Mouse (Mus musculus): Measurements from ENCODE around the gene Tmem189. TPM values are rescaled to one million over a fixed set of nuclear protein-coding genes. Genes with fewer than 3 reads are reported as not detected.

Gene Tmem189
- polyA plus RNA-seq, 1 experiment from 2014 or later = 28.6 TPM

DNA sequence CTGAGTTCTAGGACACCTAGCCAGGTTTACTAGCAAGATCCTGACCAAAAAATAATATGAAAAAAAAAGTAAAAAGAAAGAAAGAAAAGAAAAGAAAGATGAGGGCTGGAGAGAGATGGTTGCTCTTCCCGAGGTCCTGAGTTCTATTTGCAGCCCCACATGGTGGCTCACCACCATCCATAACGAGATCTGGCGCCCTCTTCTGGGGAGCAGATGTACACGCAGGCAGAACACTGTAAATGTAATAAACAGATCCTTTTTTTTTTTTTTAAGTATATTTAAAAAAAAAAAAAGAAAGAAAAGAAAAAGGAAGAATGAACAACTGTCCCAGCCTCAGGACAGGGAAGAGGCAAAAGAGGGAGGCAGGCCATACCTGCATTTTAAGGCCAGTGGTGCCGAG, 11.0 kb downstream of the Tmem189 start:
- Histone ChIP-seq H3K9me3 (ENCODE audit: control insufficient read depth, low read length) (no peaks in the 10 kb centered on the region), H3K4me3 (ENCODE audit: low read length) (no peak overlapping the region), H3K27ac (ENCODE audit: low read length) (no peak overlapping the region), H3K27me3 (replicated peaks; ENCODE audit: control insufficient read depth, insufficient read depth, low read length) (no peaks in the 10 kb centered on the region), H3K4me2 (ENCODE audit: low read depth, low read length) (no peak overlapping the region), H3K9ac (ENCODE audit: low read depth, low read length) (no peak overlapping the region), H3K4me1 (ENCODE audit: control insufficient read depth, insufficient read depth, low read length) (0 out of 2 replicates have a peak, but pooled peaks cover 4% of the 10 kb centered on the region), H3K36me3 (ENCODE audit: control insufficient read depth, insufficient read depth, low read length) (no peaks in the 10 kb centered on the region)
- no peak for ATAC-seq
- 53% methylated on average over 5 of the region's 5 CpGs for WGBS

DNA sequence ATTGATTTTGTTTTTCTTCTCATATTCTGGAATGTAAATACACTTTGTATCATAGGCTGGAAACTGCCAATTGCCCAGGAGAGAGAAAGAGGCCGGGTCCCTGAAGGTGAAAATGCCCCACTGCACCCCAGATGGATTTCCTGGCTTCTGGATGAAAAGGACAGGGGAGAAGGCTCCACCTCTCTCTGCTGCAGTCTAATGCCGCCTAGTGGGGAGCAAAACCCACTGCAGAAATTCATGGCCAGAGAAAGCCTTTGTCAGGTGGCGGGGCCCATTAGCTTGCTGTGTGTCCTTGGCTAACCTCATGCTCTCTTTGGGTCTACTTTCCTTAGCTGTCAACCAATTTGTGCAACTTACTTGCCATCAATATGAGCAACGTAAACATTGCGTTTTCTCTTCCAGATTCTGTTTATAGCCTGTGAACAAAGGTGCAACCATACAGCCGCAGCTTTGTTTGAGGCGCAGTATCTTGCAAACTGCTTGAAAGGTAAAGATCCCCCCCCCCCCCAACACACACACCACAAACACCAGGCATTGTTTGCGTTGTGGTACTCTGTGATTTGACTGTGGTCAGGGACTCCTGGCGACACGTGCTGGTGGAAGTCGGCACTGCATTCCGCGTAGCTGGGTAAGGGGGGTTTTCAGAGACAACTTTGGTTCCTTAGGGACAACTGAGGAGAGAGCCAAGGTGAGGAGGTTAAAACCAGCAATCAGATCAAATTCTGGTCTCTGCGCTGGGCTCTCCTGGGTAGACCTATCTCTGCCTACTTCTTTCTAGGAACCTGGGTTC, 14.3 kb downstream of the Tmem189 start:
- no peak overlapping the region for H3K27ac ChIP-seq (ENCODE audit: low read length)
- no peak overlapping the region for H3K4me2 ChIP-seq (ENCODE audit: low read depth, low read length)
- H3K9ac ChIP-seq (ENCODE audit: low read depth, low read length) = no peak overlapping the region
- H3K27me3 ChIP-seq (replicated peaks; ENCODE audit: control insufficient read depth, insufficient read depth, low read length) = no peaks in the 10 kb centered on the region
- peaks cover 17% of the 10 kb centered on the region for H3K4me1 ChIP-seq (ENCODE audit: control insufficient read depth, insufficient read depth, low read length)
- no peaks in the 10 kb centered on the region for H3K36me3 ChIP-seq (ENCODE audit: control insufficient read depth, insufficient read depth, low read length)
- no peaks in the 10 kb centered on the region for H3K9me3 ChIP-seq (ENCODE audit: control insufficient read depth, low read length)
- WGBS = 33% methylated on average over 14 of the region's 14 CpGs
- H3K4me3 ChIP-seq (ENCODE audit: low read length) = no peak overlapping the region
- ATAC-seq = no peak

DNA sequence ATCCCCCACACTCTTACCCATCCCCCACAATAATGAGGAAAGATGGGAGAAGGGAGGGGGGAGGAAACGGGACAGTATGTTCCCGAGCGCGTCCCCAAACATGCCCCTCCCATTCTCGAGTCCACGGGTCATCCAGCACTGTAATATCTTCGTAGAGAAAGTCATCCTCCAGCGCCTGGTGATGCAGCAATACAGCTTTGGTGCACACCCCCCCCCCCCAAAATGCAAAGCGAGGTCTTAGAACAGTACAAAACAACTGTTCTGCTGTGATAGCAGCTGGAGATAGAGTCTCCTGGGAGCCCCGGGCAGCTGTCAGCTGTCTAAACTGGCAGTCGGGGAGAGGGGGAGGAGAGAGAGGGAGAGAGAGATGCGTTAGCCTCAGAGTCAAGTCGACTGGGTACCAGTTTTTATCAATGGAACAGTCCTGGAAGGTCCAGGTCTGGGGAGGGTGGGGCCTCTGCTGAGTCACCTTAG, 17.4 kb downstream of the Tmem189 start:
- Histone ChIP-seq H3K27ac (ENCODE audit: low read length) (no peak overlapping the region), H3K36me3 (ENCODE audit: control insufficient read depth, insufficient read depth, low read length) (no peaks in the 10 kb centered on the region), H3K9me3 (ENCODE audit: control insufficient read depth, low read length) (no peaks in the 10 kb centered on the region), H3K4me2 (ENCODE audit: low read depth, low read length) (no peak overlapping the region), H3K9ac (ENCODE audit: low read depth, low read length) (no peak overlapping the region), H3K27me3 (replicated peaks; ENCODE audit: control insufficient read depth, insufficient read depth, low read length) (no peaks in the 10 kb centered on the region), H3K4me3 (ENCODE audit: low read length) (no peak overlapping the region), H3K4me1 (ENCODE audit: control insufficient read depth, insufficient read depth, low read length) (peaks cover 15% of the 10 kb centered on the region)
- ATAC-seq = no peak
- WGBS = 30% methylated on average over 13 of the region's 13 CpGs

DNA sequence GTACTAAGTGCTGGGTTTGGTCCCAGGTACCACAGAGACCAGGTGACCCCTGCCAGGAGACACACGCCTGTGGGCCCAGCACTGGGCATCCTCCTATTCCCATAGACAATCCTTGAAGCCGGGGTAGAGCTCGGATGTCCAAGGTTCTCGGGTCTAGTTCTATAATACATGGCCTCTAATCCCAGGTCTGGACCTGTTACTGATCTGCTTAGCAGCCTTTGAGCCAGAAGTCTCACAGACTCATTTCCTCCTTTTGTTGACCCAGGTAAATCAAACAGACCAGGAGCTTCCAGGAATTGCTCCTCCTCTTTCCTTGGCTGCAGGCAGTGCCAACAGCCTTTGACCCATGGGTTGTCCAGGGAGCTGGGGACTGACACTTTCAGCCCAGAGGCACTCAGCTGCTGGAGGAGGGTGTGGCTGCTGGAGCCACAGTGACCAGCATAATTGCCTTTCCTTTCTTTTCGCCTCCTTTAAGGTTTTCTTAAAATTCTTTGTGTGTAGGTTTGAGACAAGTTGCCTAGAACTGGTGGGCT, 18.5 kb downstream of the Tmem189 start:
- Histone ChIP-seq H3K9ac (ENCODE audit: low read depth, low read length) (no peak overlapping the region), H3K27ac (ENCODE audit: low read length) (peak overlapping the region; percentile 57; the same call in 1 of the 2 replicates), H3K9me3 (ENCODE audit: control insufficient read depth, low read length) (no peaks in the 10 kb centered on the region), H3K4me1 (ENCODE audit: control insufficient read depth, insufficient read depth, low read length) (peaks cover 15% of the 10 kb centered on the region), H3K27me3 (replicated peaks; ENCODE audit: control insufficient read depth, insufficient read depth, low read length) (no peaks in the 10 kb centered on the region), H3K36me3 (ENCODE audit: control insufficient read depth, insufficient read depth, low read length) (no peaks in the 10 kb centered on the region), H3K4me2 (ENCODE audit: low read depth, low read length) (no peak overlapping the region), H3K4me3 (ENCODE audit: low read length) (no peak overlapping the region)
- peak; percentile 83 for ATAC-seq
- WGBS = 56% methylated on average over 5 of the region's 5 CpGs

DNA sequence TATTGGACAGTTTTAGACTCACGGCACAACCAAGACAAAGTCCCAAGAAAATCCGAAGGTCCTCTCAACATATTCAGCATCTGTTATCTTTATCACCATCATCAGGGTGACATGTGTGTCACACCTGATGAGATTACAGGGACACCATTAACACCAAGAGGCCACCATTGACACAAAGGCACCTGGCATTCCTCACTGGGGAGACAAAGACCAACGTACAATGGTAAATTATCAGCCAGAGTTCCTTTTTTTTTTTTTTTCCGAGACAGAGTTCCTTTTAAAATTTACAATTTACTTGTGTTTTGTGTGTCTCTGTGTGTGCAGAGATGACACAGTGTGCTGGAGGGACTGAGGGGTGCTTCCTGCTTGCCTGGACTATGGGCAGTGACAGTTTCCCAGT, 20.2 kb downstream of the Tmem189 start:
- Histone ChIP-seq H3K9me3 (ENCODE audit: control insufficient read depth, low read length) (no peaks in the 10 kb centered on the region), H3K4me3 (ENCODE audit: low read length) (no peak overlapping the region)

DNA sequence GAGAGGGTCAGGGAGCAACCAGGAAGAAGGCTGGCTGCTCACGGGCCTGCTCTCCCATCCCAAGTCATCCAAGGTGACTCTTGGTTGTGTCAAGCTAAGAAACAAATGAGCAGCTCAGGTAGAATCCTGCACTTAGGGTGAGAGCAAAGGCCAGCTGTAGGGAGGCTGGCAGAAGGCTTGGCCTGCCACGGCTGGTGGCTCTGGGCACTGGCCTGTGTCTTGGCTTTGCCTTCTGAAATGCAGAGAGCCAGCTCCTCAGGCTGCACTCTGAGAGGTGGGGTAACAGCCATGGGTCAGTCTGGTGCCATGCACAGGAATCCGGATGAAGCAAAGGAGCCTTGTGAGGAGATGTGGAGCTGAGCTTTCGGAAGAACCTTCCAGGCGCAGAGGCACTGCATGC, 21.2 kb downstream of the Tmem189 start:
- 83% methylated on average over 5 of the region's 5 CpGs for WGBS
- no peak overlapping the region for H3K27ac ChIP-seq (ENCODE audit: low read length)

More for the DNA sequence above, 20.2 kb downstream of the Tmem189 start:
- H3K27ac ChIP-seq (ENCODE audit: low read length) = no peak overlapping the region
- no peak overlapping the region for H3K4me2 ChIP-seq (ENCODE audit: low read depth, low read length)
- H3K36me3 ChIP-seq (ENCODE audit: control insufficient read depth, insufficient read depth, low read length) = no peaks in the 10 kb centered on the region
- H3K4me1 ChIP-seq (ENCODE audit: control insufficient read depth, insufficient read depth, low read length) = peaks cover 15% of the 10 kb centered on the region
- ATAC-seq = no peak
- H3K9ac ChIP-seq (ENCODE audit: low read depth, low read length) = no peak overlapping the region
- 59% methylated on average over 4 of the region's 4 CpGs for WGBS
- no peaks in the 10 kb centered on the region for H3K27me3 ChIP-seq (replicated peaks; ENCODE audit: control insufficient read depth, insufficient read depth, low read length)

DNA sequence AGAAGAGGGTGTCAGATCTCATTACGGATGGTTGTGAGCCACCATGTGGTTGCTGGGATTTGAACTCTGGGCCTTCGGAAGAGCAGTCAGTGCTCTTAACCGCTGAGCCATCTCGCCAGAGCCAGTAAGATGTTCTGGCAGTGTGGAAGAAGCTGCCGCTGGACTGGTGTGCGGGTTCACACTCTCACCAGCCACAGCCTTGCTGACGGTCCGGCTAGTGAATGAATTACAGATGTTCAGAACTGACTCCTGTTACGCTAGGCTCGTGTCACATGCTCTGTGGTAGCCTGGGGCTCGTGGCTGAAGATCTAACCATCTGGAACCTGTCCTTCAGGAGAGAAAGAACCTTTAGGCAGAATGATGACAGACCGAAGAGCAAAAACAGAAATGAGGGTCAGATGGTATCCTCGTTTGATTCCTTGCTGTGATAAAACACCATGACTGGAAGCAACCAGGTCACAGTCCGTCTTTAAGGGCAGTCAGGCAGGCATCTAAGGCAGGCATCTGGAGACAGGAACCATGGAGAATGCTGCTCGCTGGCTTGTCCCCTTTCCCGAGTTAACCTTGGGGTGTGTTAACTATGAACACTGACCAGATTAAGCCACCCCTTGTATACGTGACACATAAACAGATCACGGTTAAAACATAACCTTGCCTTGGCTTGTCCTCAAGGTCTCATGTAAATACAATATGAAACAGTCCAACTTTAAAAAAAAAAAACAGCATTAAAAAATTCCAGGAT, 23.5 kb downstream of the Tmem189 start:
- H3K36me3 ChIP-seq (ENCODE audit: control insufficient read depth, insufficient read depth, low read length) = no peaks in the 10 kb centered on the region
- H3K4me1 ChIP-seq (ENCODE audit: control insufficient read depth, insufficient read depth, low read length) = peaks cover 11% of the 10 kb centered on the region
- 80% methylated on average over 18 of the region's 18 CpGs for WGBS
- H3K9ac ChIP-seq (ENCODE audit: low read depth, low read length) = no peak overlapping the region
- H3K27ac ChIP-seq (ENCODE audit: low read length) = no peak overlapping the region
- H3K27me3 ChIP-seq (replicated peaks; ENCODE audit: control insufficient read depth, insufficient read depth, low read length) = no peaks in the 10 kb centered on the region
- ATAC-seq = no peak
- H3K9me3 ChIP-seq (ENCODE audit: control insufficient read depth, low read length) = no peaks in the 10 kb centered on the region
- H3K4me2 ChIP-seq (ENCODE audit: low read depth, low read length) = no peak overlapping the region
- no peak overlapping the region for H3K4me3 ChIP-seq (ENCODE audit: low read length)

More for the DNA sequence above, 21.2 kb downstream of the Tmem189 start:
- Histone ChIP-seq H3K36me3 (ENCODE audit: control insufficient read depth, insufficient read depth, low read length) (no peaks in the 10 kb centered on the region), H3K4me1 (ENCODE audit: control insufficient read depth, insufficient read depth, low read length) (peaks cover 15% of the 10 kb centered on the region), H3K4me2 (ENCODE audit: low read depth, low read length) (no peak overlapping the region), H3K27me3 (replicated peaks; ENCODE audit: control insufficient read depth, insufficient read depth, low read length) (no peaks in the 10 kb centered on the region), H3K9ac (ENCODE audit: low read depth, low read length) (no peak overlapping the region), H3K9me3 (ENCODE audit: control insufficient read depth, low read length) (no peaks in the 10 kb centered on the region), H3K4me3 (ENCODE audit: low read length) (no peak overlapping the region)
- ATAC-seq = no peak

DNA sequence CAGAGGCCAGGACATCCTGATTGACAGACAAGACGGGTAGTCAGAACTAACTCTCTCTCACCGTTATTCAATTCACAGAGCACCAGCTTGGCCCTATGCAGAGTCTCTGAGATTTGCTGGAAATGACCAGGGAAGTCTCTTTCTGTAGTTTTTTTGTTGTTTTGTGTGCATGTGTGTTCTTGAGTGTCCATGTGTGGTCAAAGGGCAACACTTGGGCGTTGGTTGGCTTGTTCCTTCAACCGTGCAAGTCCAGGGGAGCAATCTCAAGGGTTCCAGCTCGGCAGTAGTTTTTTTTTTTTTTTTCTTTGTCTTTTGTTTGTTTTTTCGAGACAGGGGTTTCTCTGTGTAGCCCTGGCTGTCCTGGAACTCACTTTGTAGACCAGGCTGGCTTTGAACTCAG, 26.9 kb downstream of the Tmem189 start:
- H3K4me2 ChIP-seq (ENCODE audit: low read depth, low read length) = no peak overlapping the region
- ATAC-seq = no peak
- H3K27ac ChIP-seq (ENCODE audit: low read length) = no peak overlapping the region
- WGBS = 52% methylated on average over 6 of the region's 6 CpGs
- peaks cover 34% of the 10 kb centered on the region for H3K4me1 ChIP-seq (ENCODE audit: control insufficient read depth, insufficient read depth, low read length)
- peaks cover under 1% of the 10 kb centered on the region; the same call in 1 of the 2 replicates for H3K36me3 ChIP-seq (ENCODE audit: control insufficient read depth, insufficient read depth, low read length)
- H3K4me3 ChIP-seq (ENCODE audit: low read length) = no peak overlapping the region
- no peaks in the 10 kb centered on the region for H3K9me3 ChIP-seq (ENCODE audit: control insufficient read depth, low read length)
- no peaks in the 10 kb centered on the region for H3K27me3 ChIP-seq (replicated peaks; ENCODE audit: control insufficient read depth, insufficient read depth, low read length)
- H3K9ac ChIP-seq (ENCODE audit: low read depth, low read length) = no peak overlapping the region

Measured in intestine, embryonic 16.5 days (tissue).